ENCODE assay signal across 8 mouse cellular contexts in genomic region chr7:29169231-29170065, GRCm38 (mm10). TPM values are rescaled to one million over a fixed set of nuclear protein-coding genes. Genes with fewer than 3 reads are reported as not detected.
A peak's percentile ranks its signal among the peaks of the same experiment; 100 is the strongest.
DNase-seq lines count a peak whose midpoint lies in the region; ATAC-seq and TF ChIP-seq lines count a peak whose summit lies in the region.

No protein-coding gene starts in this region.

- ATAC-seq in intestine, embryonic 14.5 days (replicated peaks; ENCODE audit: low FRiP score, low TSS enrichment, low read depth), result peak; percentile 79
- peak; percentile 53 for ATAC-seq in megakaryocyte progenitor cell, adult 5-6 weeks (replicated peaks; ENCODE audit: poor library complexity)

- H3K27ac ChIP-seq in thymus, adult 2 months (ENCODE audit: control insufficient read depth, insufficient read depth, low read length), result no peak overlapping the region
- H3K27ac ChIP-seq in intestine, embryonic 14.5 days (ENCODE audit: low read depth), result peak overlapping the region; percentile 52; the same call in 1 of the 2 replicates

- intact Hi-C loops in left cerebral cortex, postnatal 25 days (cut with DNase I), result loop anchor here (10.0 kb wide), 1 partner anchor 125 kb away; no protein-coding TSS in a partner anchor

- H3K9me3 ChIP-seq in intestine, embryonic 14.5 days (ENCODE audit: control insufficient read depth, low read length), result no peaks in the 10 kb centered on the region

- TF ChIP-seq POLR2A in thymus, adult 2 months (IDR thresholded peaks at IDR 0.05; ENCODE audit: control insufficient read depth, extremely low read depth, insufficient read depth, low read length, poor library complexity), result no peak

- H3K36me3 ChIP-seq in thymus, adult 2 months (ENCODE audit: control insufficient read depth, insufficient read depth, low read length), result peaks cover 20% of the 10 kb centered on the region
- H3K36me3 ChIP-seq in intestine, embryonic 14.5 days (ENCODE audit: control insufficient read depth, insufficient read depth, low read length), result peaks cover 20% of the 10 kb centered on the region

- H3K4me2 ChIP-seq in intestine, embryonic 14.5 days (ENCODE audit: low read length), result peak overlapping the region; percentile 64

- 2% methylated on average over 31 of the region's 39 CpGs for WGBS in thymus, adult 2 months
- WGBS in intestine, embryonic 14.5 days, result under 1% methylated on average over 30 of the region's 39 CpGs

- no peak for TF ChIP-seq CTCF in thymus, adult 2 months (IDR thresholded peaks at IDR 0.05; ENCODE audit: borderline replicate concordance, control insufficient read depth, extremely low read depth, insufficient read depth, low read length, poor library complexity)

- peak overlapping the region; percentile 31 for H3K4me3 ChIP-seq in thymus, adult 2 months (ENCODE audit: control insufficient read depth, insufficient read depth, low read length)
- peak overlapping the region; percentile 56 for H3K4me3 ChIP-seq in intestine, embryonic 14.5 days (ENCODE audit: low read depth, low read length)

- H3K27me3 ChIP-seq in thymus, adult 2 months (ENCODE audit: control insufficient read depth, insufficient read depth, low read length), result peaks cover 21% of the 10 kb centered on the region
- peaks cover 35% of the 10 kb centered on the region for H3K27me3 ChIP-seq in intestine, embryonic 14.5 days (replicated peaks; ENCODE audit: control insufficient read depth, insufficient read depth, low read length)

- peak overlapping the region; percentile 44 for H3K9ac ChIP-seq in intestine, embryonic 14.5 days (ENCODE audit: low read length)

- H3K4me1 ChIP-seq in thymus, adult 2 months (replicated peaks; ENCODE audit: control insufficient read depth, insufficient read depth, low read length), result peaks cover 31% of the 10 kb centered on the region
- peaks cover 16% of the 10 kb centered on the region for H3K4me1 ChIP-seq in intestine, embryonic 14.5 days (replicated peaks; ENCODE audit: control insufficient read depth, insufficient read depth, low read length)

- DNase-seq in thymus, adult 2 months, result peak; percentile 25
- DNase-seq in thymus, postnatal 10 days (ENCODE audit: low spot score in 2 of 2), result no peak
- peak; percentile 83 for DNase-seq in embryo, embryonic 11.5 days (ENCODE audit: low read depth, low spot score)
- peak; percentile 65 to 79 for DNase-seq in gastrocnemius, postnatal 4 days (ENCODE audit: low spot score in 2 of 2)
- DNase-seq in intestine, embryonic 14.5 days (ENCODE audit: low spot score), result peak; percentile 90
- DNase-seq in left cerebral cortex, postnatal 25 days (ENCODE audit: low spot score in 2 of 2), result peak; percentile 80 to 94
- DNase-seq in right cerebral cortex, postnatal 4 days, result peak; percentile 81

RNA-seq across cellular contexts. Expression of gene Ggn, which starts 0.6 kb away (rescaled TPM):
- polyA plus RNA-seq in thymus, adult 2 months (2012; rRNA removed), result 0.53 and 0.66 TPM in 2 replicates
- under 1 TPM; 0.36 to 0.81 TPM for total RNA-seq in gastrocnemius, postnatal 4 days (2021)
- 0.58 and 1.0 TPM in 2 replicates for polyA plus RNA-seq in intestine, embryonic 14.5 days (2014; fragmentation: Nextera tagmentation; extraction: Ambion mirVana)
- 1 to 10 TPM; 1.0 to 1.1 TPM for total RNA-seq in left cerebral cortex, postnatal 25 days (2021)
- 0.76 and 1.2 TPM in 2 replicates for total RNA-seq in megakaryocyte progenitor cell, adult 5-6 weeks (2015)
- 0.17 and 0.47 TPM in 2 replicates for total RNA-seq in megakaryocyte progenitor cell, adult 5-6 weeks (2017)

RNA-seq across cellular contexts. Expression of gene Spred3, which starts 0.8 kb away (rescaled TPM):
- 2.2 and 2.7 TPM in 2 replicates for polyA plus RNA-seq in thymus, adult 2 months (2012; rRNA removed)
- 1 to 10 TPM; 2.9 to 3.3 TPM for total RNA-seq in gastrocnemius, postnatal 4 days (2021)
- 3.8 and 4.7 TPM in 2 replicates for polyA plus RNA-seq in intestine, embryonic 14.5 days (2014; fragmentation: Nextera tagmentation; extraction: Ambion mirVana)
- total RNA-seq in left cerebral cortex, postnatal 25 days (2021), result 10 to 100 TPM; 52.3 to 57.9 TPM
- 0.56 and 2.3 TPM in 2 replicates for total RNA-seq in megakaryocyte progenitor cell, adult 5-6 weeks (2015)
- total RNA-seq in megakaryocyte progenitor cell, adult 5-6 weeks (2017), result 0.91 and 2.4 TPM in 2 replicates

RNA-seq across cellular contexts. Expression of gene Psmd8, which starts 11.1 kb away (rescaled TPM):
- 254 and 284 TPM in 2 replicates for polyA plus RNA-seq in thymus, adult 2 months (2012; rRNA removed)
- total RNA-seq in gastrocnemius, postnatal 4 days (2021), result 100 to 1,000 TPM; 174 to 187 TPM
- 277 and 280 TPM in 2 replicates for polyA plus RNA-seq in intestine, embryonic 14.5 days (2014; fragmentation: Nextera tagmentation; extraction: Ambion mirVana)
- 100 to 1,000 TPM; 137 to 145 TPM for total RNA-seq in left cerebral cortex, postnatal 25 days (2021)
- total RNA-seq in megakaryocyte progenitor cell, adult 5-6 weeks (2015), result 169 and 191 TPM in 2 replicates
- total RNA-seq in megakaryocyte progenitor cell, adult 5-6 weeks (2017), result 160 and 176 TPM in 2 replicates

RNA-seq across cellular contexts. Expression of gene Fam98c, which starts 13.4 kb away (rescaled TPM):
- 88.8 and 92.3 TPM in 2 replicates for polyA plus RNA-seq in thymus, adult 2 months (2012; rRNA removed)
- total RNA-seq in gastrocnemius, postnatal 4 days (2021), result 10 to 100 TPM; 12.8 to 13.2 TPM
- 25.9 and 26.1 TPM in 2 replicates for polyA plus RNA-seq in intestine, embryonic 14.5 days (2014; fragmentation: Nextera tagmentation; extraction: Ambion mirVana)
- 10 to 100 TPM; 35.9 to 40.6 TPM for total RNA-seq in left cerebral cortex, postnatal 25 days (2021)
- 19.4 and 24.1 TPM in 2 replicates for total RNA-seq in megakaryocyte progenitor cell, adult 5-6 weeks (2015)
- 22.6 and 23.4 TPM in 2 replicates for total RNA-seq in megakaryocyte progenitor cell, adult 5-6 weeks (2017)

RNA-seq across cellular contexts. Expression of gene Rasgrp4, which starts 34.8 kb away (rescaled TPM):
- polyA plus RNA-seq in thymus, adult 2 months (2012; rRNA removed), result 44.9 and 54.5 TPM in 2 replicates
- total RNA-seq in gastrocnemius, postnatal 4 days (2021), result 1 to 10 TPM; 2.3 to 3.0 TPM
- polyA plus RNA-seq in intestine, embryonic 14.5 days (2014; fragmentation: Nextera tagmentation; extraction: Ambion mirVana), result 0.54 and 0.96 TPM in 2 replicates
- 1 to 10 TPM; 1.1 to 1.8 TPM for total RNA-seq in left cerebral cortex, postnatal 25 days (2021)
- total RNA-seq in megakaryocyte progenitor cell, adult 5-6 weeks (2015), result 1.8 and 3.3 TPM in 2 replicates
- 1.5 and 7.2 TPM in 2 replicates for total RNA-seq in megakaryocyte progenitor cell, adult 5-6 weeks (2017)

Comparison
In these comparisons a context has a peak if more than half of its experiments do, and no peak if none do; other contexts are left out.
1. DNase-seq: peak in thymus, adult 2 months (single experiment), embryo, embryonic 11.5 days (single experiment), gastrocnemius, postnatal 4 days (2 of 2), intestine, embryonic 14.5 days (single experiment), left cerebral cortex, postnatal 25 days (2 of 2) and right cerebral cortex, postnatal 4 days (single experiment); none in thymus, postnatal 10 days (0 of 2).
2. RNA of gene Spred3, which starts 0.8 kb away (total RNA-seq): 52.3 to 57.9 TPM in left cerebral cortex, postnatal 25 days; 2.9 to 3.3 TPM in gastrocnemius, postnatal 4 days and 0.56 to 2.4 TPM in megakaryocyte progenitor cell, adult 5-6 weeks; every median in the first group is over 10 times any median in the second.